Mouse (Mus musculus) embryonic facial prominence, embryonic 15.5 days (tissue): ENCODE measurements around the gene Kif4. TPM values are rescaled to one million over a fixed set of nuclear protein-coding genes. Genes with fewer than 3 reads are reported as not detected.

Experiments
- ATAC-seq: fragments of 200-750 bp; cut with Nextera tagmentation; 2 replicates; pipeline ENCODE4 v1.8.0; 2017; ENCODE audit warnings: low read depth, moderate TSS enrichment; ENCODE audit not compliant: insufficient number of reproducible peaks, low FRiP score, low TSS enrichment
- H3K27ac ChIP-seq: fragments of 300-500 bp; sonication (generic); replicated peaks from 2 replicates; pipeline ENCODE4 v1.5.1; 2015; ENCODE audit warnings: mild to moderate bottlenecking, inconsistent platforms
- H3K27me3 ChIP-seq: fragments of 300-500 bp; sonication (generic); 2 replicates; pipeline ENCODE4 v1.6.1; 2015; ENCODE audit warnings: inconsistent platforms
- H3K36me3 ChIP-seq: fragments of 300-500 bp; sonication (generic); 2 replicates; pipeline ENCODE4 v1.6.1; 2015; ENCODE audit warnings: mild to moderate bottlenecking, inconsistent platforms
- H3K4me1 ChIP-seq: fragments of 300-500 bp; sonication (generic); 2 replicates; pipeline ENCODE4 v1.6.1; 2015; ENCODE audit warnings: inconsistent platforms
- H3K4me2 ChIP-seq: fragments of 300-500 bp; sonication (generic); replicated peaks from 2 replicates; pipeline ENCODE4 v1.6.1; 2015; ENCODE audit warnings: mild to moderate bottlenecking, inconsistent platforms
- H3K4me3 ChIP-seq: fragments of 300-500 bp; sonication (generic); replicated peaks from 2 replicates; pipeline ENCODE4 v1.5.1; 2015; ENCODE audit warnings: mild to moderate bottlenecking, inconsistent platforms
- H3K9ac ChIP-seq: fragments of 300-500 bp; sonication (generic); 2 replicates; pipeline ENCODE4 v1.6.1; 2015; ENCODE audit warnings: inconsistent platforms
- H3K9me3 ChIP-seq: fragments of 300-500 bp; sonication (generic); replicated peaks from 2 replicates; pipeline ENCODE4 v1.6.1; 2016; ENCODE audit warnings: inconsistent platforms
- WGBS: fragments of 180-500 bp; shearing (Covaris S2); methylation state at CpG from one replicate; pipeline ENCODE4 v1.1.7; 2015; 5-methylcytosine and 5-hydroxymethylcytosine counted together
- polyA plus RNA-seq: library from polyadenylated mRNA; unstranded; fragments of >200 nt; fragmentation: Nextera tagmentation; extraction: Ambion mirVana; gene quantifications from 2 replicates; pipeline ENCODE4 v1.2.1, GENCODE M21; 2015

The Kif4 gene
- polyA plus RNA-seq, 1 experiment from 2014 or later = 19.6 TPM

- Histone ChIP-seq H3K27me3 (no peaks in the 10 kb centered on the region), H3K4me3 (no peak overlapping the region), H3K36me3 (peaks cover 3% of the 10 kb centered on the region; the same call in 1 of the 2 replicates), H3K9ac (no peak overlapping the region), H3K27ac (no peak overlapping the region), H3K4me2 (no peak overlapping the region), H3K9me3 (no peaks in the 10 kb centered on the region), H3K4me1 (no peaks in the 10 kb centered on the region)
- no peak for ATAC-seq
- 90% methylated on average over 8 of the region's 8 CpGs for WGBS
Observed at GRCm38 (mm10) chrX:100638477-100638876, 12.9 kb downstream of the Kif4 start.

DNA sequence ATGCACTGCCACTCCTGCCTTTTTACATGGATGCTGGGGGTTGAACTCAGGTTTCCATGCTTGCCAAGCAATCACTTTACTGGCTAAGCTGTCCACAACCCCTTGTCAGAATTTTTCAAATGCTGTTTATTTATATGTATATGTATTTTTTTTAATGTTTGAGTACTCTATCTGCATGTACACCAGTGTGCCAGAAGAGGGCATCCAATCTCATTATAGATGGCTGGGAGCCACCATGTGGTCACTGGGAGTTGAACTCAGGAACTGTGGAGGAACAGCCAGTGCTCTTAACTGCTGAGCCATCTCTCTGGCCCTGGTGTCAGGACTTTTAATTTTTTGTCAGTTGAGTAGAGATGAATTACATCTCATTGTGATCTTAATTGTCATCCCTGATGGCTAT lies 27.3 kb downstream of the Kif4 start:
- no peaks in the 10 kb centered on the region; the same call in 1 of the 2 replicates for H3K27me3 ChIP-seq
- ATAC-seq = no peak
- H3K36me3 ChIP-seq = no peaks in the 10 kb centered on the region
- no peaks in the 10 kb centered on the region for H3K9me3 ChIP-seq
- H3K4me2 ChIP-seq = no peak overlapping the region
- no peak overlapping the region for H3K27ac ChIP-seq
- H3K4me1 ChIP-seq = no peaks in the 10 kb centered on the region
- H3K9ac ChIP-seq = no peak overlapping the region
- H3K4me3 ChIP-seq = no peak overlapping the region

DNA sequence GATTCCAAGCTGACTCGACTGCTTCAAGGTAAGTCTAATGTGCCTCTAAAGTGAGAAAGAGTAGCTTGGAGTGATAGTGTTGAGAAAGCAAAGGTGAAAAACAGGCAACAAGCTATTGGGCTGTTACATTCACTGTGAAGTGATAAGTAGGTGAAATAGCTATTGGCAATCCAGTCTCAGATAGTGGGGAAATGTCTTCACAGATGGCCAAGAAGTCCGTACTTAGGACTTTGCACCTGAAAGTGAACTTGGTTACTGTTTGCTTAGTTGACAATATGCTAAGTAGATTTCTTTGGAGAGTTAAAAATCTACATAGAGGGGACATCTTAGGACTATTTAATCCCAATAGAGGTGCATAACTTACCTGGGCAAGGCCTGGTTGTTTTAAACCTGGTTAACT lies 39.3 kb downstream of the Kif4 start:
- WGBS = 89% methylated on average over 2 of the region's 2 CpGs
- H3K27me3 ChIP-seq = 0 out of 2 replicates have a peak, but pooled peaks cover 4% of the 10 kb centered on the region

DNA sequence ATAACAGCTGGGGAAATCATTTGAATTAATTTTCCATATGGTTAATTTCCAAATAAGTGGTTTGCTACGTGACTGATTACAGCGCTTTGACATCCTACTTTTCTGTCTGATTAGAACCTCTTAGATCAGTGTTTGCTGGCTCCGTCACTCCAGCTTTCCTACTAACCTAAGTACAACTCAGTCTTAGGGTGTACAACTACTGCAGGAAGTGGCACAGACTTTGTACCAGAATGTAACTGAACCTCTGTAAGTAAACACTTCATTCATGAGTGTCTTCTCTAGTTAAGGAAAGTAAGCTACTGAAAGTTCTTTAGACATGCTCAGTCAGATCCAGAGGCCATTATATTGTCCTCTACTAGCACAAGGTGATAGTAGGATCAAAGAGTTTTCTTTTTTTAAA lies 52.7 kb downstream of the Kif4 start:
- no peaks in the 10 kb centered on the region for H3K4me1 ChIP-seq
- 75% methylated on average over 3 of the region's 3 CpGs for WGBS
- no peak for ATAC-seq
- H3K9me3 ChIP-seq = no peaks in the 10 kb centered on the region
- H3K4me3 ChIP-seq = no peak overlapping the region
- no peak overlapping the region for H3K4me2 ChIP-seq
- no peak overlapping the region for H3K9ac ChIP-seq
- H3K27me3 ChIP-seq = no peaks in the 10 kb centered on the region
- H3K36me3 ChIP-seq = no peaks in the 10 kb centered on the region
- no peak overlapping the region for H3K27ac ChIP-seq

More for the DNA sequence above, 39.3 kb downstream of the Kif4 start:
- ATAC-seq = no peak
- H3K4me3 ChIP-seq = no peak overlapping the region
- H3K9ac ChIP-seq = no peak overlapping the region
- H3K36me3 ChIP-seq = no peaks in the 10 kb centered on the region
- no peaks in the 10 kb centered on the region for H3K9me3 ChIP-seq
- H3K4me2 ChIP-seq = no peak overlapping the region
- H3K27ac ChIP-seq = no peak overlapping the region
- no peaks in the 10 kb centered on the region for H3K4me1 ChIP-seq

- Histone ChIP-seq H3K4me2 (no peak overlapping the region), H3K4me3 (no peak overlapping the region), H3K9me3 (no peaks in the 10 kb centered on the region), H3K27me3 (no peaks in the 10 kb centered on the region), H3K36me3 (no peaks in the 10 kb centered on the region), H3K4me1 (no peaks in the 10 kb centered on the region), H3K27ac (no peak overlapping the region), H3K9ac (no peak overlapping the region)
- 59% methylated on average over 3 of the region's 3 CpGs for WGBS
- ATAC-seq = no peak
Observed at GRCm38 (mm10) chrX:100686527-100686926, 61.0 kb downstream of the Kif4 start.

- Histone ChIP-seq H3K4me2 (no peak overlapping the region), H3K27ac (no peak overlapping the region), H3K27me3 (no peaks in the 10 kb centered on the region), H3K9ac (no peak overlapping the region), H3K4me3 (no peak overlapping the region), H3K4me1 (no peaks in the 10 kb centered on the region), H3K36me3 (no peaks in the 10 kb centered on the region), H3K9me3 (no peaks in the 10 kb centered on the region)
- 69% methylated on average over 6 of the region's 6 CpGs for WGBS
- ATAC-seq = no peak
Observed at GRCm38 (mm10) chrX:100687360-100688032, 62.0 kb downstream of the Kif4 start.

DNA sequence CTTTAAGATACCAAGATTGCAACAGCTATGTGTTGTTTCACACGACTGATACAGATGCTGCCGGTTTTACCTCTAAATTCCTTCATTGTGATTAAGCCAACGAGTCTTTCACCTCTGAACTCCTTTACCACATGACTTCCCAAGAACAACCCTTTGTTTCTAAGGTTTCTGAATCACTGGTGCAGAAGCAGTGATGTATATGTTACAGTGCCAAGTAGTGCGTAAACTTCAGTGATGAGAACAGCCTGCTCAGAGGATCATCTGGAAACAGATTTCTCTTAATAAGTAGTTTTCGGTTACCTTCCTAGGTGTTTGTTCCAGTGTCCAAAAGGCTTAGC lies 62.5 kb downstream of the Kif4 start:
- H3K9ac ChIP-seq = no peak overlapping the region
- H3K4me2 ChIP-seq = no peak overlapping the region
- no peaks in the 10 kb centered on the region for H3K4me1 ChIP-seq
- H3K27me3 ChIP-seq = no peaks in the 10 kb centered on the region
- no peak overlapping the region for H3K4me3 ChIP-seq
- ATAC-seq = no peak
- no peak overlapping the region for H3K27ac ChIP-seq
- no peaks in the 10 kb centered on the region for H3K36me3 ChIP-seq
- H3K9me3 ChIP-seq = no peaks in the 10 kb centered on the region
- 76% methylated on average over 5 of the region's 5 CpGs for WGBS

- 96% methylated on average over 4 of the region's 4 CpGs for WGBS
- ATAC-seq = no peak
- no peak overlapping the region for H3K9ac ChIP-seq
Observed at GRCm38 (mm10) chrX:100696776-100697175, 71.2 kb downstream of the Kif4 start.

GRCm38 (mm10) chrX:100708032-100708431 lies 82.5 kb downstream of the Kif4 start:
- no peaks in the 10 kb centered on the region for H3K4me1 ChIP-seq
- no peaks in the 10 kb centered on the region for H3K27me3 ChIP-seq
- H3K9ac ChIP-seq = no peak overlapping the region
- H3K4me3 ChIP-seq = no peak overlapping the region
- no peak overlapping the region for H3K4me2 ChIP-seq
- no peaks in the 10 kb centered on the region for H3K9me3 ChIP-seq
- WGBS = 90% methylated on average over 6 of the region's 6 CpGs
- ATAC-seq = no peak
- H3K36me3 ChIP-seq = peaks cover 11% of the 10 kb centered on the region; the same call in 1 of the 2 replicates
- H3K27ac ChIP-seq = no peak overlapping the region

More at GRCm38 (mm10) chrX:100696776-100697175, 71.2 kb downstream of the Kif4 start:
- Histone ChIP-seq H3K27ac (no peak overlapping the region), H3K4me1 (no peaks in the 10 kb centered on the region), H3K9me3 (no peaks in the 10 kb centered on the region), H3K27me3 (no peaks in the 10 kb centered on the region), H3K36me3 (0 out of 2 replicates have a peak, but pooled peaks cover 7% of the 10 kb centered on the region), H3K4me2 (no peak overlapping the region), H3K4me3 (no peak overlapping the region)

GRCm38 (mm10) chrX:100716173-100716572 lies 90.6 kb downstream of the Kif4 start:
- H3K9me3 ChIP-seq = no peaks in the 10 kb centered on the region
- no peaks in the 10 kb centered on the region for H3K27me3 ChIP-seq
- H3K4me2 ChIP-seq = no peak overlapping the region
- no peak overlapping the region; the same call in 1 of the 2 replicates for H3K27ac ChIP-seq
- H3K9ac ChIP-seq = no peak overlapping the region
- no peak overlapping the region for H3K4me3 ChIP-seq
- no peaks in the 10 kb centered on the region for H3K4me1 ChIP-seq
- H3K36me3 ChIP-seq = peaks cover 10% of the 10 kb centered on the region; the same call in 1 of the 2 replicates
- no peak for ATAC-seq
- 88% methylated on average over 6 of the region's 6 CpGs for WGBS

DNA sequence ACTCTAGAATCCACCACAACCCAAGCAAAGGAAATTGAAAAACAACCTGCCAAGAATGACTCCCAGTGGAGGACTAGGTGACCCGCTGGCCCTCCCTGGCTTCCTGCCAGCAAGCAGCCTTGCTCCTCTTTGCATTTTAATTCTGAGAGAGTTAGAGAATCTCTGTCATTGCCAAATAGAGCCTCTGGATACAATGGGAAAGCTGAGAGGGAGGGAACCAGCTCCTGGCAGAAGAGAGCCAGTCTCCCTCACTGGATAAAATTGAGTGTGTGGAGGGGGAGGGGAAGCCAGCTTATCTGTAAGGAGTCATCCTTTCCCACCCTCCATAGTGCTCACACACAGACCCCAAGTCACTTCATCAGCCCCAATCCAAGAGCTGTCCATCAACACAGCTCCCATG lies 103.4 kb downstream of the Kif4 start:
- no peak for ATAC-seq
- H3K4me1 ChIP-seq = peaks cover 12% of the 10 kb centered on the region; the same call in 1 of the 2 replicates
- peaks cover 12% of the 10 kb centered on the region for H3K27me3 ChIP-seq
- no peak overlapping the region for H3K4me3 ChIP-seq
- H3K9me3 ChIP-seq = no peaks in the 10 kb centered on the region
- no peak overlapping the region for H3K4me2 ChIP-seq
- H3K36me3 ChIP-seq = no peaks in the 10 kb centered on the region
- H3K27ac ChIP-seq = no peak overlapping the region
- 25% methylated on average over 1 of the region's 1 CpGs for WGBS
- H3K9ac ChIP-seq = no peak overlapping the region

DNA sequence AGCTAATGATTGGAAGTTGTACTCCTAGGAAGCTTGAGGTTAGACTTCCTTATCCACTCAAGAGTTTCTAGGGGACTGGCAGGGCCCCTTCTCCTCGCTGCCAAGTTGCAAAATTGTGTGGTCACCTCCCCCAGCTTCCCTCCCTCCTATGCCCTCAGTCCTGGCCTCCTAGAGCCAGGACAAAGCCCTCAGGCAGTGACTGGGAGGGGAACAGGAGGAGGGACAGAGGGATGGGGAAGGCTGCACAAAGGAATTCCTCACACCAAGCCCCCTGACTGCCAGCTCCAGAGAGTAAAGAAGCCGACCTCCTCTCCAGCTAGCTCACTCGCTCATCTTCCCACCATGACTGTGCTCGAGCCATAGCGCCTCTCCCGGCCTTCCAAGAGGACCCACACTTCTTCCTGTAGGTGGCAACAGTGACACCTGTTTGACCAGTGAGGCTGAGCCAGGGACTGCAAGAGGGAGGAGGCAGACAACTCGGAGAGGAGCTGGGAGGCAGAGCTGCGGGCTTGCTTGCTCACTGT lies 104.2 kb downstream of the Kif4 start, which contains the start of gene Gdpd2:
TSS of gene Gdpd2 (plus strand) at position 209 of the 524 bp plus-strand sequence.
- 31% methylated on average over 8 of the region's 8 CpGs for WGBS
- Histone ChIP-seq H3K9me3 (no peaks in the 10 kb centered on the region), H3K27ac (no peak within 1 kb of the TSS), H3K9ac (no peak within 1 kb of the TSS), H3K4me3 (peak within 1 kb of the TSS; percentile 24), H3K36me3 (no peaks in the 10 kb centered on the region), H3K4me2 (peak within 1 kb of the TSS; percentile 37), H3K27me3 (peaks cover 12% of the 10 kb centered on the region), H3K4me1 (peaks cover 12% of the 10 kb centered on the region; the same call in 1 of the 2 replicates)
- ATAC-seq = peak; percentile 39; the same call in 1 of the 2 replicates
